Mouse (Mus musculus): ENCODE data around the gene Rab8b. TPM values are rescaled to one million over a fixed set of nuclear protein-coding genes. Genes with fewer than 3 reads are reported as not detected.
"Not testable (repeated sequence)": the region's sequence is repeated elsewhere in the genome, so short reads cannot be mapped to it uniquely, and the experiment has no call there.

The Rab8b gene
- polyA plus RNA-seq, 1 experiment from 2014 or later: 39.7 TPM

- Histone ChIP-seq H3K4me3 (no peak overlapping the region), H3K27me3 (no peaks in the 10 kb centered on the region), H3K4me1 (peaks cover 22% of the 10 kb centered on the region), H3K27ac (replicated peaks) (no peak overlapping the region), H3K9ac (replicated peaks) (no peak overlapping the region), H3K36me3 (no peaks in the 10 kb centered on the region), H3K9me3 (no peaks in the 10 kb centered on the region), H3K4me2 (replicated peaks) (no peak overlapping the region)
- ATAC-seq (replicated peaks): no peak
- 68% methylated on average over 8 of the region's 8 CpGs for WGBS
Measured at GRCm38 (mm10) chr9:66882406-66882821, 37.1 kb downstream of the Rab8b start.

- Histone ChIP-seq H3K27ac (replicated peaks) (no peak overlapping the region), H3K27me3 (no peaks in the 10 kb centered on the region), H3K36me3 (no peaks in the 10 kb centered on the region), H3K4me3 (no peak overlapping the region), H3K9ac (replicated peaks) (no peak overlapping the region), H3K4me1 (peaks cover 17% of the 10 kb centered on the region), H3K9me3 (no peaks in the 10 kb centered on the region), H3K4me2 (replicated peaks) (no peak overlapping the region)
- ATAC-seq (replicated peaks): no peak
- WGBS: 87% methylated on average over 3 of the region's 3 CpGs
Measured at GRCm38 (mm10) chr9:66881858-66882257, 37.6 kb downstream of the Rab8b start.

- 91% methylated on average over 2 of the region's 2 CpGs for WGBS
- Histone ChIP-seq H3K4me3 (no peak overlapping the region), H3K9ac (replicated peaks) (no peak overlapping the region), H3K36me3 (no peaks in the 10 kb centered on the region), H3K4me2 (replicated peaks) (no peak overlapping the region), H3K9me3 (no peaks in the 10 kb centered on the region), H3K27ac (replicated peaks) (no peak overlapping the region), H3K27me3 (no peaks in the 10 kb centered on the region), H3K4me1 (peaks cover 16% of the 10 kb centered on the region)
- ATAC-seq (replicated peaks): no peak
Measured at GRCm38 (mm10) chr9:66880752-66881151, 38.7 kb downstream of the Rab8b start.

GRCm38 (mm10) chr9:66879486-66879885 lies 40.0 kb downstream of the Rab8b start:
- Histone ChIP-seq H3K4me3 (no peak overlapping the region), H3K27ac (replicated peaks) (no peak overlapping the region), H3K4me2 (replicated peaks) (no peak overlapping the region), H3K36me3 (no peaks in the 10 kb centered on the region), H3K27me3 (no peaks in the 10 kb centered on the region), H3K9ac (replicated peaks) (no peak overlapping the region), H3K9me3 (no peaks in the 10 kb centered on the region), H3K4me1 (peaks cover 16% of the 10 kb centered on the region)
- 88% methylated on average over 6 of the region's 6 CpGs for WGBS
- ATAC-seq (replicated peaks): no peak

GRCm38 (mm10) chr9:66878899-66879298 lies 40.6 kb downstream of the Rab8b start:
- H3K36me3 ChIP-seq: no peaks in the 10 kb centered on the region
- H3K27ac ChIP-seq (replicated peaks): no peak overlapping the region
- no peak for ATAC-seq (replicated peaks)
- 91% methylated on average over 3 of the region's 3 CpGs for WGBS
- no peak overlapping the region for H3K4me3 ChIP-seq
- no peaks in the 10 kb centered on the region for H3K9me3 ChIP-seq
- H3K9ac ChIP-seq (replicated peaks): no peak overlapping the region
- H3K27me3 ChIP-seq: no peaks in the 10 kb centered on the region
- no peak overlapping the region for H3K4me2 ChIP-seq (replicated peaks)
- peaks cover 16% of the 10 kb centered on the region for H3K4me1 ChIP-seq

- H3K9ac ChIP-seq (replicated peaks): no peak overlapping the region
- H3K27ac ChIP-seq (replicated peaks): no peak overlapping the region
- H3K4me1 ChIP-seq: peaks cover 16% of the 10 kb centered on the region
- no peaks in the 10 kb centered on the region for H3K9me3 ChIP-seq
- no peaks in the 10 kb centered on the region for H3K36me3 ChIP-seq
- no peak for ATAC-seq (replicated peaks)
- no peaks in the 10 kb centered on the region for H3K27me3 ChIP-seq
- no peak overlapping the region for H3K4me2 ChIP-seq (replicated peaks)
- 82% methylated on average over 5 of the region's 5 CpGs for WGBS
- H3K4me3 ChIP-seq: no peak overlapping the region
Measured at GRCm38 (mm10) chr9:66876577-66876976, 42.9 kb downstream of the Rab8b start.

- Histone ChIP-seq H3K4me1 (no peaks in the 10 kb centered on the region), H3K4me2 (replicated peaks) (no peak overlapping the region), H3K36me3 (no peaks in the 10 kb centered on the region), H3K4me3 (no peak overlapping the region), H3K9me3 (no peaks in the 10 kb centered on the region), H3K27ac (replicated peaks) (no peak overlapping the region), H3K27me3 (no peaks in the 10 kb centered on the region), H3K9ac (replicated peaks) (no peak overlapping the region)
- ATAC-seq (replicated peaks): no peak
- WGBS: 97% methylated on average over 5 of the region's 5 CpGs
Measured at GRCm38 (mm10) chr9:66874297-66874696, 45.2 kb downstream of the Rab8b start.

- no peaks in the 10 kb centered on the region for H3K9me3 ChIP-seq
- no peak overlapping the region for H3K4me3 ChIP-seq
- ATAC-seq (replicated peaks): no peak
- no peak overlapping the region for H3K27ac ChIP-seq (replicated peaks)
- H3K9ac ChIP-seq (replicated peaks): no peak overlapping the region
- no peaks in the 10 kb centered on the region for H3K4me1 ChIP-seq
- H3K36me3 ChIP-seq: no peaks in the 10 kb centered on the region
- no peak overlapping the region for H3K4me2 ChIP-seq (replicated peaks)
- H3K27me3 ChIP-seq: no peaks in the 10 kb centered on the region
Measured at GRCm38 (mm10) chr9:66873531-66873930, 46.0 kb downstream of the Rab8b start.

GRCm38 (mm10) chr9:66873009-66873408 lies 46.5 kb downstream of the Rab8b start:
- not testable (repeated sequence) for H3K4me1 ChIP-seq; H3K36me3 ChIP-seq; H3K27ac ChIP-seq (replicated peaks); H3K27me3 ChIP-seq; H3K4me3 ChIP-seq; H3K4me2 ChIP-seq (replicated peaks); H3K9ac ChIP-seq (replicated peaks); ATAC-seq (replicated peaks); H3K9me3 ChIP-seq
- WGBS: 97% methylated on average over 2 of the region's 2 CpGs

- Histone ChIP-seq H3K27me3 (no peaks in the 10 kb centered on the region), H3K4me3 (no peak overlapping the region), H3K9me3 (no peaks in the 10 kb centered on the region), H3K36me3 (no peaks in the 10 kb centered on the region), H3K4me2 (replicated peaks) (no peak overlapping the region), H3K9ac (replicated peaks) (no peak overlapping the region), H3K4me1 (no peaks in the 10 kb centered on the region), H3K27ac (replicated peaks) (no peak overlapping the region)
- no peak for ATAC-seq (replicated peaks)
- 84% methylated on average over 10 of the region's 10 CpGs for WGBS
Measured at GRCm38 (mm10) chr9:66872015-66872727, 47.3 kb downstream of the Rab8b start.

GRCm38 (mm10) chr9:66864708-66865107 lies 54.8 kb downstream of the Rab8b start:
- Histone ChIP-seq H3K9ac (replicated peaks) (no peak overlapping the region), H3K36me3 (0 out of 2 replicates have a peak, but pooled peaks cover 4% of the 10 kb centered on the region), H3K4me1 (peaks cover 34% of the 10 kb centered on the region), H3K9me3 (no peaks in the 10 kb centered on the region), H3K4me2 (replicated peaks) (no peak overlapping the region), H3K4me3 (no peak overlapping the region), H3K27me3 (no peaks in the 10 kb centered on the region), H3K27ac (replicated peaks) (peak overlapping the region; percentile 64)
- no peak for ATAC-seq (replicated peaks)
- 41% methylated on average over 3 of the region's 3 CpGs for WGBS

- no peaks in the 10 kb centered on the region for H3K27me3 ChIP-seq
- no peak overlapping the region for H3K9ac ChIP-seq (replicated peaks)
- H3K36me3 ChIP-seq: peaks cover 12% of the 10 kb centered on the region; the same call in 1 of the 2 replicates
- WGBS: 8% methylated on average over 3 of the region's 3 CpGs
- H3K4me2 ChIP-seq (replicated peaks): no peak overlapping the region
- no peaks in the 10 kb centered on the region for H3K9me3 ChIP-seq
- no peak overlapping the region for H3K4me3 ChIP-seq
- peaks cover 34% of the 10 kb centered on the region for H3K4me1 ChIP-seq
- peak overlapping the region; percentile 64 for H3K27ac ChIP-seq (replicated peaks)
- ATAC-seq (replicated peaks): no peak
Measured at GRCm38 (mm10) chr9:66863456-66863855, 56.0 kb downstream of the Rab8b start.

- Histone ChIP-seq H3K4me1 (peaks cover 34% of the 10 kb centered on the region), H3K9ac (replicated peaks) (no peak overlapping the region; the same call in 1 of the 2 replicates), H3K27me3 (no peaks in the 10 kb centered on the region), H3K9me3 (no peaks in the 10 kb centered on the region), H3K4me2 (replicated peaks) (no peak overlapping the region), H3K27ac (replicated peaks) (peak overlapping the region; percentile 14; the same call in 1 of the 2 replicates), H3K36me3 (peaks cover 20% of the 10 kb centered on the region), H3K4me3 (no peak overlapping the region)
- no peak for ATAC-seq (replicated peaks)
- 83% methylated on average over 4 of the region's 4 CpGs for WGBS
Measured at GRCm38 (mm10) chr9:66862202-66862601, 57.3 kb downstream of the Rab8b start.

Data from forebrain, embryonic 15.5 days (tissue).